Mouse (Mus musculus): ENCODE measurements around the gene Olfr764-ps1. TPM values are rescaled to one million over a fixed set of nuclear protein-coding genes. Genes with fewer than 3 reads are reported as not detected.
"Not testable (repeated sequence)": the region's sequence is repeated elsewhere in the genome, so short reads cannot be mapped to it uniquely, and the experiment has no call there.

Olfr764-ps1 gene
- polyA plus RNA-seq, 1 experiment from 2014 or later, result not detected

GRCm38 (mm10) chr10:128995796-128996195 lies 43.9 kb downstream of the Olfr764-ps1 start:
- no peaks in the 10 kb centered on the region for H3K27me3 ChIP-seq (replicated peaks)
- no peaks in the 10 kb centered on the region for H3K4me1 ChIP-seq
- H3K36me3 ChIP-seq, result no peaks in the 10 kb centered on the region
- H3K9ac ChIP-seq, result no peak overlapping the region
- no peaks in the 10 kb centered on the region for H3K9me3 ChIP-seq
- ATAC-seq (ENCODE audit: low FRiP score, low read depth), result no peak
- H3K4me3 ChIP-seq, result no peak overlapping the region
- no peak overlapping the region for H3K27ac ChIP-seq
- H3K4me2 ChIP-seq (replicated peaks), result no peak overlapping the region
- WGBS, result 97% methylated on average over 1 of the region's 1 CpGs

- Histone ChIP-seq H3K9ac (no peak overlapping the region), H3K9me3 (no peaks in the 10 kb centered on the region), H3K4me3 (no peak overlapping the region), H3K27ac (no peak overlapping the region), H3K27me3 (replicated peaks) (no peaks in the 10 kb centered on the region), H3K4me1 (no peaks in the 10 kb centered on the region), H3K4me2 (replicated peaks) (no peak overlapping the region), H3K36me3 (no peaks in the 10 kb centered on the region)
- no peak for ATAC-seq (ENCODE audit: low FRiP score, low read depth)
Measured at GRCm38 (mm10) chr10:128990994-128991393, 48.7 kb downstream of the Olfr764-ps1 start.

- not testable (repeated sequence) for H3K4me1 ChIP-seq
- WGBS, result 63% methylated on average over 7 of the region's 10 CpGs
Measured at GRCm38 (mm10) chr10:128990129-128990850, 49.4 kb downstream of the Olfr764-ps1 start.

GRCm38 (mm10) chr10:128989131-128989530 lies 50.6 kb downstream of the Olfr764-ps1 start, which contains the start of gene Olfr9:
Olfr9 (plus strand) TSS chr10:128989431.
- not testable (repeated sequence) for H3K9ac ChIP-seq

More at GRCm38 (mm10) chr10:128990129-128990850, 49.4 kb downstream of the Olfr764-ps1 start:
- H3K4me2 ChIP-seq (replicated peaks); H3K9me3 ChIP-seq; H3K27me3 ChIP-seq (replicated peaks); H3K4me3 ChIP-seq; ATAC-seq (ENCODE audit: low FRiP score, low read depth); H3K9ac ChIP-seq; H3K36me3 ChIP-seq; H3K27ac ChIP-seq: not testable (repeated sequence)

More at GRCm38 (mm10) chr10:128989131-128989530, 50.6 kb downstream of the Olfr764-ps1 start, which contains the start of gene Olfr9:
- ATAC-seq (ENCODE audit: low FRiP score, low read depth); H3K9me3 ChIP-seq; H3K4me1 ChIP-seq; H3K36me3 ChIP-seq; H3K4me3 ChIP-seq; H3K4me2 ChIP-seq (replicated peaks); H3K27me3 ChIP-seq (replicated peaks); H3K27ac ChIP-seq: not testable (repeated sequence)
- 86% methylated on average over 1 of the region's 1 CpGs for WGBS

Other genes starting within 250 kb of the Olfr764-ps1 start
- 0.28 and 0.54 TPM in 2 replicates for gene Mmp19, start 249.0 kb downstream of the Olfr764-ps1 start, polyA plus RNA-seq (2016; fragmentation: Nextera tagmentation; extraction: Ambion mirVana)
- 60.2 and 63.3 TPM in 2 replicates for gene Dnajc14, start 235.8 kb downstream of the Olfr764-ps1 start, polyA plus RNA-seq (2016; fragmentation: Nextera tagmentation; extraction: Ambion mirVana)
- gene Tmem198b, start 235.5 kb downstream of the Olfr764-ps1 start, polyA plus RNA-seq (2016; fragmentation: Nextera tagmentation; extraction: Ambion mirVana), result 18.7 and 19.7 TPM in 2 replicates
- gene Sarnp, start 222.6 kb downstream of the Olfr764-ps1 start, polyA plus RNA-seq (2016; fragmentation: Nextera tagmentation; extraction: Ambion mirVana), result 198 and 235 TPM in 2 replicates
- gene Ormdl2, start 218.3 kb downstream of the Olfr764-ps1 start, polyA plus RNA-seq (2016; fragmentation: Nextera tagmentation; extraction: Ambion mirVana), result 31.2 and 37.2 TPM in 2 replicates
- gene Gdf11, start 148.2 kb downstream of the Olfr764-ps1 start, polyA plus RNA-seq (2016; fragmentation: Nextera tagmentation; extraction: Ambion mirVana), result 20.1 and 20.4 TPM in 2 replicates
- gene Cd63, start 138.9 kb downstream of the Olfr764-ps1 start, polyA plus RNA-seq (2016; fragmentation: Nextera tagmentation; extraction: Ambion mirVana), result 199 and 208 TPM in 2 replicates
- gene Rdh5, start 117.0 kb downstream of the Olfr764-ps1 start, polyA plus RNA-seq (2016; fragmentation: Nextera tagmentation; extraction: Ambion mirVana), result 13.5 and 15.7 TPM in 2 replicates
- gene Bloc1s1, start 115.9 kb downstream of the Olfr764-ps1 start, polyA plus RNA-seq (2016; fragmentation: Nextera tagmentation; extraction: Ambion mirVana), result 227 and 233 TPM in 2 replicates
- gene Itga7, start 106.1 kb downstream of the Olfr764-ps1 start, polyA plus RNA-seq (2016; fragmentation: Nextera tagmentation; extraction: Ambion mirVana), result 7.9 and 8.3 TPM in 2 replicates
- gene Mettl7b, start 78.9 kb downstream of the Olfr764-ps1 start, polyA plus RNA-seq (2016; fragmentation: Nextera tagmentation; extraction: Ambion mirVana), result not detected in 2 replicates
- gene Olfr9, start 50.5 kb downstream of the Olfr764-ps1 start, polyA plus RNA-seq (2016; fragmentation: Nextera tagmentation; extraction: Ambion mirVana), result not detected in 2 replicates
- gene Olfr763, start 29.1 kb downstream of the Olfr764-ps1 start, polyA plus RNA-seq (2016; fragmentation: Nextera tagmentation; extraction: Ambion mirVana), result not detected in 2 replicates
- gene Olfr765, start 10.1 kb upstream of the Olfr764-ps1 start, polyA plus RNA-seq (2016; fragmentation: Nextera tagmentation; extraction: Ambion mirVana), result not detected in 2 replicates
- not detected in 2 replicates for gene Olfr766-ps1, start 29.1 kb upstream of the Olfr764-ps1 start, polyA plus RNA-seq (2016; fragmentation: Nextera tagmentation; extraction: Ambion mirVana)
- gene Olfr767, start 43.0 kb upstream of the Olfr764-ps1 start, polyA plus RNA-seq (2016; fragmentation: Nextera tagmentation; extraction: Ambion mirVana), result not detected in 2 replicates
- not detected in 2 replicates for gene Olfr768, start 59.5 kb upstream of the Olfr764-ps1 start, polyA plus RNA-seq (2016; fragmentation: Nextera tagmentation; extraction: Ambion mirVana)
- gene Olfr769, start 78.0 kb upstream of the Olfr764-ps1 start, polyA plus RNA-seq (2016; fragmentation: Nextera tagmentation; extraction: Ambion mirVana), result not detected in 2 replicates
- gene Olfr770, start 99.1 kb upstream of the Olfr764-ps1 start, polyA plus RNA-seq (2016; fragmentation: Nextera tagmentation; extraction: Ambion mirVana), result not detected in 2 replicates
- gene Olfr771, start 124.9 kb upstream of the Olfr764-ps1 start, polyA plus RNA-seq (2016; fragmentation: Nextera tagmentation; extraction: Ambion mirVana), result not detected in 2 replicates
- gene Olfr772, start 138.0 kb upstream of the Olfr764-ps1 start, polyA plus RNA-seq (2016; fragmentation: Nextera tagmentation; extraction: Ambion mirVana), result not detected in 2 replicates
- not detected in 2 replicates for gene Olfr773, start 147.5 kb upstream of the Olfr764-ps1 start, polyA plus RNA-seq (2016; fragmentation: Nextera tagmentation; extraction: Ambion mirVana)
- gene Olfr774, start 196.3 kb upstream of the Olfr764-ps1 start, polyA plus RNA-seq (2016; fragmentation: Nextera tagmentation; extraction: Ambion mirVana), result not detected in 2 replicates
- not detected in 2 replicates for gene Olfr775, start 208.5 kb upstream of the Olfr764-ps1 start, polyA plus RNA-seq (2016; fragmentation: Nextera tagmentation; extraction: Ambion mirVana)
- not detected in 2 replicates for gene Olfr776, start 219.2 kb upstream of the Olfr764-ps1 start, polyA plus RNA-seq (2016; fragmentation: Nextera tagmentation; extraction: Ambion mirVana)
- gene Olfr777, start 231.6 kb upstream of the Olfr764-ps1 start, polyA plus RNA-seq (2016; fragmentation: Nextera tagmentation; extraction: Ambion mirVana), result not detected in 2 replicates